Mouse (Mus musculus): ENCODE data around the gene Tnfrsf18. TPM values are rescaled to one million over a fixed set of nuclear protein-coding genes. Genes with fewer than 3 reads are reported as not detected.

Tnfrsf18 gene
- total and polyA plus RNA-seq, 3 experiments, result 9.3 to 16.2 TPM; not detected in 1

DNA sequence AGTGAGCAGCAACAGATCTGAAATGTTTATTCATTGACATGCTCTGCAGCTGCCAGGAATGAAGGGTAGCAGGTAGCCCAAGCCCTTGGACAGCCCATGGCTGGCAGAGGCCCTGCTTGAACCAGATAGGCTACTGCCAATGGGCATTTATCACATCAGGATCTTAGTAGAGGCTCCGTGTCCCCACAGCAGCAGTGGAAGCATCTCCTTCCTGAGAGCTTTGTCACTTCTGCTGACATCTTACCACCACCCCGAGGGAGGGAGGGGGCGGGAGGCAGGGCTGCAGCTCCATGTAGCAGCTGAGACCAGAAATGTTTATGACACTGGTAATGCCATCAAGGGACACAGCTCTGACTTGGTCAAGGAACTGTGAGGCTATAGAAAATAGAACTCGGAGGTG is 6.9 kb downstream of the Tnfrsf18 start:
- Histone ChIP-seq H3K9ac (ENCODE audit: control insufficient read depth, low read depth, low read length, poor library complexity, severe bottlenecking) (no peak overlapping the region), H3K9me3 (replicated peaks; ENCODE audit: insufficient read depth, low read length) (no peaks in the 10 kb centered on the region), H3K4me1 (ENCODE audit: control insufficient read depth in 1 of 2, insufficient read depth in 2 of 2, low read length in 2 of 2) (peaks cover 11 to 21% of the 10 kb centered on the region in 2 experiments), H3K36me3 (ENCODE audit: control insufficient read depth in 1 of 2, insufficient read depth in 2 of 2, low read length in 2 of 2) (peaks cover 0 to 12% of the 10 kb centered on the region in 2 experiments; a peak in 2 of 4 replicates), H3K27me3 (ENCODE audit: control insufficient read depth in 1 of 2, insufficient read depth in 2 of 2, low read length in 2 of 2) (no peaks in the 10 kb centered on the region), H3K4me3 (ENCODE audit: control insufficient read depth in 1 of 2, insufficient read depth in 1 of 2, low read depth in 2 of 2, low read length in 2 of 2) (no peak overlapping the region), H3K79me2 (ENCODE audit: control insufficient read depth, insufficient read depth, low read length, poor library complexity) (no peaks in the 10 kb centered on the region), H3K27ac (ENCODE audit: control insufficient read depth, low read depth, low read length) (peak overlapping the region; percentile 46)
- TF ChIP-seq SIN3A (IDR thresholded peaks at IDR 0.05; ENCODE audit: low read length) (peak; percentile 11; the same call in 1 of the 2 replicates), CTCF (IDR thresholded peaks at IDR 0.05 in 2 of 3, conservative IDR thresholded peaks at IDR 0.05 in 1 of 3; ENCODE audit: control insufficient read depth in 1 of 3, insufficient read depth in 1 of 3, low read depth in 2 of 3, low read length in 3 of 3, poor library complexity in 1 of 3, severe bottlenecking in 1 of 3) (no peak; a peak in 1 of 6 replicates), MAX (IDR thresholded peaks at IDR 0.05; ENCODE audit: low read length) (0 out of 2 replicates have a peak, but pooled peaks have one; percentile 19), ETS1 (IDR thresholded peaks at IDR 0.05; ENCODE audit: low read depth, low read length) (0 out of 2 replicates have a peak, but pooled peaks have one; percentile 11), POLR2AphosphoS2 (IDR thresholded peaks at IDR 0.05; ENCODE audit: low read length) (no peak)
- DNase-seq (ENCODE audit: low read depth, low spot score), result peak; percentile 49

DNA sequence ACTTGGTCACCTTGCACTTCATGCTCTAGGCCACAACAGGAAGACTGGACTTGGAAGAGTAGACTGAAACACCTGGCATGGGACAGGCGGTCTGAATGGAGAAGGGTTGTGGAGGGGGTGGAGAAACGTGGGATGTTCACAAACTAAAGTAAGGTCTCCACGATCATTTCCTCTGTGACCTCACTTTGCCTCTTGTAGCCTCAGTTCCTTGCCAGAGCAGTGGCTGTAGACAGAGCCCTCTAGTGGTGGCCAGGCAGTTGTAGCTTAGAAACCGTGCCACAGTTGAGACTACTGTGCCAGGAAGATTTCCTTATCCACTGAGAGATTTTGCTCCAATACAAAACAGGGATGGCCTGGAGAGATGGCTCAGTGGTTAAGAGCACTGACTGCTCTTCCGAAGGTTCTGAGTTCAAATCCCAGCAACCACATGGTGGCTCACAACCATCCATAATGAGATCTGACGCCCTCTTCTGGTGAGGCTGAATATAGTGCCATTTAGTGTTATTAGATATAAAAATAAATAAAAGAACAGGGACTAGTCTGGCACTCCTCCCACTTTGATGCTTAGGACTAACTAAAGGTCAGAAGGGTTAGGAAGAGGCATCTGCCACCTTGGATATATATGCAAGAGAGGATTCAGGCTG is 7.6 kb downstream of the Tnfrsf18 start:
- Histone ChIP-seq H3K9me3 (replicated peaks; ENCODE audit: insufficient read depth, low read length) (no peaks in the 10 kb centered on the region), H3K27ac (ENCODE audit: control insufficient read depth, low read depth, low read length) (peak overlapping the region; percentile 46), H3K36me3 (ENCODE audit: control insufficient read depth in 1 of 2, insufficient read depth in 2 of 2, low read length in 2 of 2) (peaks cover 0 to 12% of the 10 kb centered on the region in 2 experiments; a peak in 2 of 4 replicates), H3K79me2 (ENCODE audit: control insufficient read depth, insufficient read depth, low read length, poor library complexity) (no peaks in the 10 kb centered on the region), H3K9ac (ENCODE audit: control insufficient read depth, low read depth, low read length, poor library complexity, severe bottlenecking) (peak overlapping the region; percentile 43; the same call in 1 of the 2 replicates), H3K27me3 (ENCODE audit: control insufficient read depth in 1 of 2, insufficient read depth in 2 of 2, low read length in 2 of 2) (no peaks in the 10 kb centered on the region), H3K4me3 (ENCODE audit: control insufficient read depth in 1 of 2, insufficient read depth in 1 of 2, low read depth in 2 of 2, low read length in 2 of 2) (peak overlapping the region; percentile 12 to 35; a peak in 2 of 4 replicates), H3K4me1 (ENCODE audit: control insufficient read depth in 1 of 2, insufficient read depth in 2 of 2, low read length in 2 of 2) (peaks cover 11 to 21% of the 10 kb centered on the region in 2 experiments)
- TF ChIP-seq POLR2AphosphoS5 (IDR thresholded peaks at IDR 0.05; ENCODE audit: borderline replicate concordance, low read depth, low read length), result no peak
- TF ChIP-seq MAX (IDR thresholded peaks at IDR 0.05; ENCODE audit: low read length), result no peak
- TF ChIP-seq NRF1 (IDR thresholded peaks at IDR 0.05; ENCODE audit: insufficient read depth, low read depth, low read length, poor library complexity, severe bottlenecking), result no peak
- TF ChIP-seq TBP (IDR thresholded peaks at IDR 0.05; ENCODE audit: low read depth, low read length), result 0 out of 2 replicates have a peak, but pooled peaks have one; percentile 51
- TF ChIP-seq MAZ (IDR thresholded peaks at IDR 0.05; ENCODE audit: low read depth, low read length), result no peak
- no peak for TF ChIP-seq POLR2AphosphoS2 (IDR thresholded peaks at IDR 0.05; ENCODE audit: low read length)
- no peak for TF ChIP-seq KAT2A (conservative IDR thresholded peaks at IDR 0.05; ENCODE audit: low read depth, low read length)
- TF ChIP-seq POLR2A (IDR thresholded peaks at IDR 0.05; ENCODE audit: control insufficient read depth in 1 of 2, insufficient read depth in 1 of 2, low read depth in 1 of 2, low read length in 2 of 2, poor library complexity in 1 of 2), result no peak
- TF ChIP-seq HCFC1 (IDR thresholded peaks at IDR 0.05; ENCODE audit: low read depth, low read length), result peak; percentile 58
- TF ChIP-seq RCOR1 (IDR thresholded peaks at IDR 0.05; ENCODE audit: low read depth, low read length), result 0 out of 2 replicates have a peak, but pooled peaks have one; percentile 16
- no peak for TF ChIP-seq ETS1 (IDR thresholded peaks at IDR 0.05; ENCODE audit: low read depth, low read length)
- peak; percentile 59; the same call in 1 of the 2 replicates for TF ChIP-seq MYC (IDR thresholded peaks at IDR 0.05; ENCODE audit: low read depth, low read length)
- TF ChIP-seq CTCF (IDR thresholded peaks at IDR 0.05 in 2 of 3, conservative IDR thresholded peaks at IDR 0.05 in 1 of 3; ENCODE audit: control insufficient read depth in 1 of 3, insufficient read depth in 1 of 3, low read depth in 2 of 3, low read length in 3 of 3, poor library complexity in 1 of 3, severe bottlenecking in 1 of 3), result peak; percentile 80 to 93 (median 89)
- TF ChIP-seq BHLHE40 (IDR thresholded peaks at IDR 0.05; ENCODE audit: borderline replicate concordance, low read depth, low read length), result no peak
- no peak for TF ChIP-seq ELF1 (IDR thresholded peaks at IDR 0.05; ENCODE audit: low read depth, low read length)
- TF ChIP-seq UBTF (IDR thresholded peaks at IDR 0.05; ENCODE audit: borderline replicate concordance, insufficient read depth, low read depth, low read length), result no peak
- peak; percentile 59 for TF ChIP-seq RAD21 (IDR thresholded peaks at IDR 0.05; ENCODE audit: low read depth, low read length)
- TF ChIP-seq SMC3 (IDR thresholded peaks at IDR 0.05; ENCODE audit: low read depth, low read length), result peak; percentile 73
- no peak for TF ChIP-seq TAL1 (IDR thresholded peaks at IDR 0.05; ENCODE audit: low read length)
- no peak for TF ChIP-seq USF2 (IDR thresholded peaks at IDR 0.05; ENCODE audit: borderline replicate concordance in 1 of 2, insufficient read depth in 1 of 2, low read depth in 1 of 2, low read length in 2 of 2)
- no peak for TF ChIP-seq MYB (IDR thresholded peaks at IDR 0.05; ENCODE audit: low read depth, low read length)
- TF ChIP-seq NELFE (IDR thresholded peaks at IDR 0.05; ENCODE audit: low read depth, low read length), result no peak
- no peak for TF ChIP-seq GATA1 (IDR thresholded peaks at IDR 0.05; ENCODE audit: low read depth, low read length)
- TF ChIP-seq TCF12 (IDR thresholded peaks at IDR 0.05; ENCODE audit: low read depth, low read length), result 0 out of 2 replicates have a peak, but pooled peaks have one; percentile 4
- peak; percentile 53 for TF ChIP-seq ZC3H11A (IDR thresholded peaks at IDR 0.05; ENCODE audit: low read depth, low read length)
- peak; percentile 46; the same call in 1 of the 2 replicates for TF ChIP-seq MXI1 (IDR thresholded peaks at IDR 0.05; ENCODE audit: low read depth, low read length)
- TF ChIP-seq SIN3A (IDR thresholded peaks at IDR 0.05; ENCODE audit: low read length), result peak; percentile 22; the same call in 1 of the 2 replicates
- TF ChIP-seq MEF2A (IDR thresholded peaks at IDR 0.05; ENCODE audit: extremely low read depth, insufficient replicate concordance, low read depth, low read length, poor library complexity, severe bottlenecking), result no peak
- DNase-seq (ENCODE audit: low read depth, low spot score), result peak; percentile 87
